In genomic region chr13:97292026-97292425, GRCm38 (mm10) we compare ENCODE assay signal across 10 mouse cellular contexts. TPM values are rescaled to one million over a fixed set of nuclear protein-coding genes. Genes with fewer than 3 reads are reported as not detected.
DNase-seq lines count a peak whose midpoint lies in the region; ATAC-seq lines count a peak whose summit lies in the region.
"Had no signal": no experiment of that assay in that cellular context is flagged by ENCODE, and none has a peak within 500 bp of the region (broad histone marks: within the 10 kb centered on the region; RNA-seq: fewer than 3 reads in every experiment).

No protein-coding gene starts in this region.

- no peak overlapping the region for H3K4me3 ChIP-seq in forebrain, embryonic 13.5 days
- no peak overlapping the region for H3K4me3 ChIP-seq in neural tube, embryonic 14.5 days (ENCODE audit: low read depth, low read length)
- H3K4me3 ChIP-seq: heart, embryonic 15.5 days; megakaryocyte, embryonic 14.5 days had no signal

- H3K9me3 ChIP-seq in forebrain, embryonic 13.5 days (replicated peaks) = no peaks in the 10 kb centered on the region
- H3K9me3 ChIP-seq in neural tube, embryonic 14.5 days (ENCODE audit: control insufficient read depth, low read length) = no peaks in the 10 kb centered on the region
- H3K9me3 ChIP-seq: heart, embryonic 15.5 days; megakaryocyte, embryonic 14.5 days had no signal

- ATAC-seq in forebrain, embryonic 13.5 days = peak; percentile 76
- ATAC-seq in neural tube, embryonic 14.5 days (ENCODE audit: low read depth) = peak; percentile 67; the same call in 1 of the 2 replicates
- no peak for ATAC-seq in activated CD4-positive, CD25-positive, alpha-beta regulatory T cell, adult 4 months

- 3% methylated on average over 5 of the region's 8 CpGs for WGBS in forebrain, embryonic 13.5 days
- 35% methylated on average over 8 of the region's 8 CpGs for WGBS in neural tube, embryonic 14.5 days

- H3K36me3 ChIP-seq in forebrain, embryonic 13.5 days (ENCODE audit: poor library complexity, severe bottlenecking) = no peaks in the 10 kb centered on the region
- H3K36me3 ChIP-seq in neural tube, embryonic 14.5 days (ENCODE audit: control insufficient read depth, insufficient read depth, low read length) = no peaks in the 10 kb centered on the region
- H3K36me3 ChIP-seq: heart, embryonic 15.5 days had no signal

- H3K4me2 ChIP-seq in forebrain, embryonic 13.5 days = peak overlapping the region; percentile 39
- H3K4me2 ChIP-seq in neural tube, embryonic 14.5 days (ENCODE audit: low read depth, low read length) = no peak overlapping the region; the same call in 1 of the 2 replicates
- H3K4me2 ChIP-seq: heart, embryonic 15.5 days had no signal

- H3K27me3 ChIP-seq in forebrain, embryonic 13.5 days = no peaks in the 10 kb centered on the region
- no peaks in the 10 kb centered on the region for H3K27me3 ChIP-seq in neural tube, embryonic 14.5 days (ENCODE audit: control insufficient read depth, insufficient read depth, low read length)
- H3K27me3 ChIP-seq: heart, embryonic 15.5 days had no signal

- H3K4me1 ChIP-seq in forebrain, embryonic 13.5 days = peaks cover 44% of the 10 kb centered on the region
- H3K4me1 ChIP-seq in neural tube, embryonic 14.5 days (ENCODE audit: control insufficient read depth, insufficient read depth, low read length) = peaks cover 15% of the 10 kb centered on the region; the same call in 1 of the 2 replicates

- no peak overlapping the region for H3K9ac ChIP-seq in forebrain, embryonic 13.5 days
- H3K9ac ChIP-seq in neural tube, embryonic 14.5 days (replicated peaks; ENCODE audit: low read depth, low read length) = no peak overlapping the region
- H3K9ac ChIP-seq: heart, embryonic 15.5 days had no signal

- peak; percentile 47 to 62 for DNase-seq in right cerebral cortex, postnatal 10 days (ENCODE audit: low spot score in 2 of 2)
- no peak for DNase-seq in right cerebral cortex, postnatal 25 days
- peak; percentile 43 for DNase-seq in layer of hippocampus, adult 9-11 months
- DNase-seq in thymus, postnatal 25 days = no peak
- DNase-seq in thymus, postnatal 0 days (ENCODE audit: low spot score) = no peak

- H3K27ac ChIP-seq in forebrain, embryonic 13.5 days = peak overlapping the region; percentile 82
- H3K27ac ChIP-seq in neural tube, embryonic 14.5 days (ENCODE audit: low read depth, low read length) = no peak overlapping the region
- H3K27ac ChIP-seq: heart, embryonic 15.5 days had no signal

RNA-seq across cellular contexts. Expression of gene Enc1, which starts 51.1 kb away (rescaled TPM):
- 44.4 and 45.2 TPM in 2 replicates for polyA plus RNA-seq in forebrain, embryonic 13.5 days (2015; fragmentation: Nextera tagmentation; extraction: Ambion mirVana)
- polyA plus RNA-seq in neural tube, embryonic 14.5 days (2014; fragmentation: Nextera tagmentation; extraction: Ambion mirVana) = 72.3 and 94.5 TPM in 2 replicates
- 1 to 10 TPM; 3.0 to 3.8 TPM for polyA plus RNA-seq in activated CD4-positive, CD25-positive, alpha-beta regulatory T cell, adult 4 months (2017; shearing (Covaris generic))
- polyA plus RNA-seq in thymus, postnatal 0 days (2015; fragmentation: Nextera tagmentation; extraction: Ambion mirVana) = 1.9 and 2.0 TPM in 2 replicates

Comparison
In these comparisons a context has a peak if more than half of its experiments do, and no peak if none do; other contexts are left out.
1. DNase-seq: peak in right cerebral cortex, postnatal 10 days (2 of 2) and layer of hippocampus, adult 9-11 months (single experiment); none in right cerebral cortex, postnatal 25 days (single experiment), thymus, postnatal 25 days (single experiment) and thymus, postnatal 0 days (single experiment).